Mouse (Mus musculus): ENCODE measurements around the gene Akr1b10.

DNA sequence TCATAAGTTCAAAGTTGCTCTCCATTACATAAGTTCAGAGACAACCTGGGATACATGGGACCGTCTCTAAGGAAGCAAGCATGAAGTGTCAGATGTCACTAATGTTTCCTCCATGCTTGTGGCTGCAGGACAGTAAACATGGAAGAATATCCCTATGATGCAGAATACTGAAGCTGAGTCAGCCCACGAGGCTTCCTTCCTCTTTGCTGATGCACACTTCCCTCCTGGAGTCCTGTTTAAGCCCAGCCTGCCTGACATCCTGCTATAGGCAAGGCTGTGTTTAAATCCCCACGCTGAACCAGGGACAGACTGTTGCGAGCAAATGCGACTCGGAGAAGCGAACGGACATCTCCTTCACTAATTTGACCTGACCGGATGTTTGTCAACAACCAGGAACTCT lies 16.0 kb upstream of the Akr1b10 start:
- TF ChIP-seq POLR2A (IDR thresholded peaks at IDR 0.05; ENCODE audit: insufficient read length, low read depth) (no peak), POLR2AphosphoS2 (IDR thresholded peaks at IDR 0.05; ENCODE audit: insufficient read length, low read depth) (no peak)
